Mouse (Mus musculus) megakaryocyte, embryonic 14.5 days (primary cell): ENCODE measurements around the gene Mgat4c.

Experiments used
- FLI1 ChIP-seq: IDR thresholded peaks from 2 replicates; pipeline ENCODE4 v1.6.1; 2012; ENCODE audit warnings: low read length, inconsistent platforms, mixed read lengths
- GATA1 ChIP-seq: IDR thresholded peaks from 3 replicates; pipeline ENCODE4 v1.6.1; 2012; ENCODE audit warnings: mixed read lengths, low read length, inconsistent platforms, borderline replicate concordance

DNA sequence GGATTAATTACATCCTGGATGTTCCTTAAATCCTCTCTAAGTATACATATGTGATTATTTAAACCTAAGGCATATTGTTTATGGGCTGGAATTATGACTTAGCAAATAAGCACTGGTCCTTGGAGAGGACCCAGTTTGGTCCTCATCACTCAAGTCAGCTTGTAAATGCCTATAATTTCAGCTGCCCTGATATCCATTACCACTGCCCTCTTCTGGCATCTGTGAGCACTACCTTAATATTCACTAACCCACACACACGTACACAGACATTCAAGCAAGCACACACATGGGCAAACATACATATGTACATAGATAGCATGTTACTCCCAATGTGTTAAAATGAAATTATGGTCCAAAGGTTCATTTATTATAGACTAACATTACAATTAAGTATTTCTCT lies 474.6 kb downstream of the Mgat4c start:
- TF ChIP-seq GATA1 = no peak
- no peak for TF ChIP-seq FLI1
